Mouse (Mus musculus) brain, embryonic 18.5 days (tissue): Measurements from ENCODE around the gene Glb1.
"Not testable (repeated sequence)": the region's sequence is repeated elsewhere in the genome, so short reads cannot be mapped to it uniquely, and the experiment has no call there.

Source experiments
- DNase-seq: peaks from one replicate; pipeline ENCODE4 v3.0.0-alpha.2; 2012; ENCODE audit warnings: low read depth, low spot score

The Glb1 gene

DNA sequence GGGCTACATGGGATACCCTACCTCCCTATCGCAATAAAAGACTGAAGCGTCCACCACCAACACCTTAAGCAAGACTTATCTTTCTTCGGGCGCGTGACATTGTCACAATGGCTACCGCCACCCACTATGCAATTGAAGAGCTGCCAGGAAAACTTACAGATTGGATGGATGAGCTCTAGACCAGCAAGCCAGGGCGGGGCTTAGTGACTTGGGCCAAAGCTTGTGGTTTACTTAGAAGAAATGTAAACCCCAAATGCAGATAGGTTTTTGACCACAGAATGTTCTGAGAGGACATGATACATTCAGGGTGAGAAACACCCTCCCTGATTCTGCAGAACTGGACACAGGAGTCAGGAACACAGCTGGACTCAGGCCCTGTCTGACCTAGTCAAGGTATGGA, 100.2 kb downstream of the Glb1 start:
- no peak for DNase-seq

DNA sequence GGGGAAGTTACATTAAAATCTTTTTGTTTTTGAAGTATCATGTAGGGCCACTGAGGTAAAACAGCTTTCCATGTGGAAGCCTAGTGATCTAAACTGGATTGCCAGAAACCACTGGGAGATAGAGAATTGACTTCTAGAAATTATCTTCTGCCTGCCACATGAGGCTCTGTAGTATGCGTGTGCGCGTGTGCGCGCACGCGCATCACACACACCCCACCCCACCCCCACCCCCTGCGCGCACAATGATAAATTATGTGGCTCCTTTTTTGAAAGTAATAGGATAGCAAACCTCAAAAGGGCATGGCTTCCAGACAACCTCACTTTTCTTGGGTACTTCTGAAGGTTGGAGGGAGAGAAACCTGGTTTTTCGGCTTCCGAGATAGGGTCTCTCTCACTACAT, 101.0 kb downstream of the Glb1 start:
- DNase-seq, result no peak

DNA sequence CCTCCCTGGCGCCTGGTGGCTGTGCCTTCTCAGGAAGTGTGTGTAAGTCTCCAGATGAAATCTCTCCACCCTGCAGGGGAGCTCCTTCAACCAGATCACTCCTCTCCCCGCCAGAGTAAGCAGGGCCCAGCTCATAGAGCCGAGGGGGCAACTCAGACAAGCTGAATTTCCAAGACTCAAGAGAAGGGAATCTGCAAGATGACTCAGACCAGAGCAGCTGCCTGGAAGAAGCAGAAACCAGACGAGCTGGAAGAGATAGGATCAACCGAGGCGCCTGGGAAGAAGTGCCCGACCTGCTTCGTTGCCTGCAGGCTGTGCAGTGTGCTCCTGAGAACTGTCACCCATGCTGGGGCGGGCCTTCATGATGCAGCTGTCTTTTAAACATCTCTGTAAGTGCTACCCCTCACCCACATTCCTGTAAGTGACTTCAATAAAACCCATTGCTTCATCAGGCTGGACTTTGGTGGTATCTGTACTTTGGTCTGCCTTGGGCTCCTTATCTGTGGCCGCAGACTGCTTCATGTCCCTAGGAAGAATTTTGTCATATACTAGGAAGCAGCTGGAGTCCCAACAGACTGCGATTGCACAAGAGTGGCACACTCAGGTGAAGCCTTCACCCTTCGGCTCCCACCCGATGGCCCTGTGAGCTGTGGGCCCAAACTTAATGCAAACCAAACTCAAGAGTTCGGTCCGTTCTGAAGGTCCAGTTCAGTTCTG, 102.0 kb downstream of the Glb1 start:
- no peak for DNase-seq

DNA sequence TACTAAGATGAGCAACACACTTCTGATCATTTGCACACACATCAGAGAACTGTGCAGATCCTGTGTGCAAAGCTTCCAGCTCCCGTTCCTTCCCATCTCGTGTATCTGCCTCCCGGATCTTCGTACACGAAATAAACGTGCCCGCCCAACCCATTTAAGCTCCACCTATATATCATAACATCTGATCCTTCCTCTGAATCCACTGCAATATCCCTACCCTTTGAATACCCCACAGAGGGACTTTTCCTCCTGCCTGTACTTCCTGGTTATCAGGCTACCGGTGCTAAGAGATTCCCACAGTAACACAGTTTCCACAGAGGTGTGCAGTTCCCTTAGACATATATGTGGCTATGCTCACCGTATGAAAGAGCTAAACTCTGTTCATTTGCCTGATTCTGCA, 103.9 kb downstream of the Glb1 start, which contains the start of gene Ccr4:
Ccr4 (minus strand) TSS at position 101 of the 400 bp plus-strand sequence.
- no peak for DNase-seq

DNA sequence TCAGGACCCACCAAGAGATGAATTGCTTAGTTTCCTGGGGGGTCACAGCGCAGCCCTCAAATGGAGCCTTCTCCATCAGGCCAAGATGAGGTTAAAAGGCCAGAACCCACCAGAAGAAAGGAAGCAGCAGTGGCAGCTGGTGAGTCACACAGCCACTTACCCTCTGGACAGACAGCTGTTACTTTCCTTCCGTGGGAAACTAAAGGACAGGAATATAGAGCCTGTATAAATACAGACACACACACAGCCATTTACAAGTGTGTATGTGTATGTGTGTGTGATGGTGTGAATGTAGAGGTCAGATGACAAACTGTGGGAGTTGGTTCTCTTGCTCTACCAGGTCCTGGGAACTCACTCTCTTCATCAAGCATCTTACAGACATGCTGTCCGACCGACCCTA, 105.7 kb downstream of the Glb1 start:
- DNase-seq, result no peak

DNA sequence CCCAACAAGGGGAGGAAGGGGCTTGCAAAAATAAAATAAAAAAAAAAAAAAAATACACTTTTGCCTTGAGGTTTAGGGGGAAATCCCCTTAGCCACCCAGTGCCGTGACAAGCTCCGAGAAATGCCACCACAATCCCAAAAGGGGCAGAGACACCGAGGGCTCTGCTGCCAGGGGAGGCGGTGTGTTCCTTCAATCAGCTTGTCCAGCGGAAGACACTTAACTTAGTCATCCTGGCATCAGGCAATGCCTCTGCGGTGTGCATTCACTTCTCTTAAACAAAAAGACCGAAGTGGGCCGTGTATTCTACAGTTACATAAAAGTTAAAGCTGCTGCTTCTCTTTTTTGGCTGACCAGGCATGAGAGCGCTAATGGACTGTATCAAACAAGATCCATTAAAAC, 106.5 kb downstream of the Glb1 start:
- DNase-seq, result no peak

DNA sequence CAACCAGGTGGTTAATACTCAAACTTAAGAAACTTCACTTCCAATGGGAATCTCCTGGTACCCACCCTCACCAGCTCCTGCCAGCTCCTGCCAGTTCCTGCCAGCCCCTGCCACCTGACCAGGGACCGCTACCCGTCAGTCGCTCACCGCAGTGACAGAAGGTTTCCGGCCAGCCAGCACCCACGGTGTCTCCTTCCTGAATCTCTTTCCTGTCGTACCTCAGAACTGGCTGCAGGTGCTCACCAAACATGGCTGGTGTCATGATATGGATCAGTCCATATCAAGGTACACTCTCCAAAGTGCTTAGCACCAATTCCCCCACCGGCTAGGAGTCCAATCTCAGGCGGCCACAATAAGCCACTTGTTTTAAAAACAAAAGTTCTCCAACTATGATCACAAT, 108.9 kb downstream of the Glb1 start:
- no peak for DNase-seq

DNA sequence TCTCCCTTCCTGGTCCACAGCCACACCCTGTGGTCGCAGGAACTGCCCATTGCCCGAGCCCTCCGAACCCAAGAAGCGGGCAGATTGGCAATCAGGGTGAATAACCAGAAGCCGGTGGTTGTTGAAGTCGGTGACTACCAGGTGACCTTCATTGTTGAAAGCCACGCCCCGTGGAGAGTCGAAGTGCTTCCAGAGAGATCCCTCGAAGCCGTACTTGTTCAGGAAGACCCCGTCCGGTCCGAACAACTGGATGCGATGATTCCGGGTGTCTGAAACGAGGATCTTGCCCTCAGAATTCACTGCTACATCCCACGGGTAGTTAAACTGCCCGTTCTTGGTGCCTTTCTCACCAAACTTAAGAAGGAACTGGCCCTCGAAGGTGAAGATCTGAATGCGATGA, 112.0 kb downstream of the Glb1 start:
- DNase-seq, result no peak

DNA sequence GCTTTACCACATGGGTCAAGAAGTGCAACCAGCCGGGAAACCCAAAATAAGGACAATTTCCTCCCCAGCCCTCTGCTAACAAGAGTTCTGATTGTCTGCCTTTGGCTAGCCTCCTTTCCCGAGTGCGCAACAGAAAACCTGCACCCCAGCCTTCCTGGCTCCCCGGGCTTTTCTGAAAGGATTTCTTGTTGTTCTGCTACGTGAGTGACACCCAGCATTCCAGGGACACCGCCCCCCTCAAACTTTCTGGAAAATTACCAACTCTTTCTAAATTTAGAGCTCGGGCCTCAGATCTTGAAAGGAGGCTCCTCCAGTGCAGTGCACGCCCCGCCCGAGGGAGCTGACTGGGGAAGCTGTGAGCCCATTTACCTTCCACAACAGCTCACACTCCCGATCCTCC, 114.5 kb downstream of the Glb1 start, which contains the start of gene C130032M10Rik:
C130032M10Rik (plus strand) TSS at position 334 of the 400 bp plus-strand sequence.
- DNase-seq, result no peak

DNA sequence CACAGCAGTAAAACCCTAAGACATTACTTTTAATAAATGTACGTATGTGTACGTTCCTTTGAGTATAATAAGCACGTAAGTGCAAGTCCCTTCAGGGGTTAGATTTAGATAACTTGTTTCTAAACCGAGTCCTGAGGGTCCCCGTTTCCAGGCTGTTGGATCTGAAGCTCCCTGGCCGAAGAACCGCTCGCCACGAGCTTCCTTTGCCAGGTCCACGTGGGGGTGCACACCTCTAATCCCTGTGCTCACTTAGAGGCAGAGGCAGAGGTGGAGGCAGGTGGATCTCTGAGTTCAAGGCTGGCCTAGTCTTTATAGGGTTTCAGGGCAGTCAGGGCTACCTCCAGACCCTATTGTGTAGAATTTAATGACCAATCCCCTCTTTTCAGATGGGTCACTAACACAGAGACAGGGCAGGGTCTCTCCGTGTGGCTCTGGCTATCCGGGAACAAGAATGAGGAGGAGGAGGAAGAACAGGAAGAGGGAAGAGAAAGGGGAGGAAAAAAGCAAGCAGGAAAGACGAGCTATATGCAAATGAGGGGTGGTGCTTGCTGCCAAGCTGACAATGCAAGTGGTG, 117.1 kb downstream of the Glb1 start:
- no peak for DNase-seq

DNA sequence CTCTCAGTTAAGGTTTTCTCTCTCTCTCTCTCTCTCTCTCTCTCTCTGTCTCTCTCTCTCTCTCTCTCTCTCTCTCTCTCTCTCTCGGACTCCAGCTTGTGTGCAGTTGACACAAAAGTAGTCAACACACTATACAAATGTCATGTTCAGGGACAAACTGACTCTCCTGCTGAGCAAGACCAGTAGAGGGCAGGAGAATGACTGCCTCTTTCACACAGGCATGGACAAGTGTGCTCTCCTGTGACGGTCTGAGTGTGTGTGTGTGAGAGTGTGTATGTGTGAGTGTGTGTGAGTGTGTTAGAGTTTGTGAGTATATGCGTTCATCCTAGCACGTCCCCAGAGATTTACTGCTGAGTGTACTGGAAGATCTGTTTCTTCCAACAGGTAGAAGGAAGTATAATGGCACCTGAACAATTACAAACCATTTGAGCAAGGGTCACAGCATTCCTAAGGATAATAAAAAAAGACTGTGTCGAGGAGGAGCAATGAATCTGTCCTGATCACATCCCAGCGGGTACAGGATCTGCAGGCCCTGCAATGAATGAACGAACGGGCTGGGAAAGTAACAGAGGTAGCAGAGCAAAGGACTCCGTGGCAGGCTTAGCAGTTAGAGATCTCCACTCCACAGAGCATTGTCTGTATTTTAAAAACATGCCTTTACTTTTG, 118.1 kb downstream of the Glb1 start:
- DNase-seq, result no peak

DNA sequence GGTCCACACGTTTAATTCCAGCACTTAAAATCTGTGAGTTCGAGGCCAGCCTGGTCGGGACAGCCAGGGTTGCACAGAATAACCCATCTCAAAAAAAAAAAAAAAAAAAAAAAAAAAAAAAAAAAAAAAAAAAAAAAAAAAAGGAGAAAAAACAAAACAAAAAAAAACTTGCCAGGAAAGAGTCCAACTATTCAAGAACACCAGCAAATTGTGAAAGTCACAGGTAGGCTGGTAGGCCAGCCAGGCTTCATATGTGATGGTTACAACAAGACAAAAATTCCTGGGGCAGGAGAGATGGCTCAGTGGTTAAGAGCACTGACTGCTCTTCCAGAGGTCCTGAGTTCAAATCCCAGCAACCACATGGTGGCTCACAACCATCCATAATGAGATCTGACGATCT, 119.7 kb downstream of the Glb1 start:
- DNase-seq, result not testable (repeated sequence)

DNA sequence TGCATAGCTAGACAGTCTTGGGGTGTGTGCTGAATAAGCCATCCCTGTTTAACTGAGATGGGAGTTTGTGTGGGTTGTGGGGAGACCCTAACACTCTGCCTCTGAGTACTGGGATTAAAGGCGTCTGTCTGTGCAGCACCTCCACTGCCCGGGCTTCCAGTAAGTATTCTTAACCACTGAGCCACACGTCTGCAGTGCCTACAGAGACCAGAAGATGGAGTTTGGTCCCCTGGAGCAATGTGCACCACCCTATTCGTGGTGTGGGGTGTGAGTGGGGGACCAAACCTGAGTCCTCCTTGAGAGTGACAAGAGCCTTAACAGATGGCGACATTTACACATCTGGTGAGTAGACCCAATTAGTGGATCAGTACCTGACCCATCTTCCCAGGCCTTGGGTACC, 121.2 kb downstream of the Glb1 start:
- DNase-seq, result no peak

DNA sequence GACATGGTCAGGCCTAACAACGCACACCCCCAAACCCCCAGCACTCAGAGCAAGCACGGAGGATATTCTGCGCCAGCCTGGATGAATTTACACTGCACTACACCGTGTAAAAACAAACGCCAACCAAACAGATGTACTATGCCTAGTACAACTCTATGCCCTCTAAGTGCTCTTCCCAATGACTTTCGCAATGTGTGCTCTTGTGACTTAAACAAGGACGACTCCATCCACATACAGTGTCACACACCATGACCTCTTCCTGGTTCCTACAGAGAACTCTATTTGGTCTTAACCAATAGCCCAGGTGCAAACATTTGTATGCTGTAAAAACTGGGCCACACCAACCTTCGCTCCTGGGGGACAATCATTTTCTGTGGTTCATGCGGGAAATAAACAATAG, 121.6 kb downstream of the Glb1 start:
- no peak for DNase-seq
